Mouse (Mus musculus) regulatory T cell (primary cell): ENCODE measurements around the gene Entpd6.

ENCODE experiments used
- in situ Hi-C: fragments of 300-600 bp; cut with MboI, MseI; formaldehyde crosslinking; loops from one replicate; pipeline ENCODE4 v1.15.1; 2025; ENCODE audit warnings: high pct_unique_total_duplicates

Gene Entpd6

DNA sequence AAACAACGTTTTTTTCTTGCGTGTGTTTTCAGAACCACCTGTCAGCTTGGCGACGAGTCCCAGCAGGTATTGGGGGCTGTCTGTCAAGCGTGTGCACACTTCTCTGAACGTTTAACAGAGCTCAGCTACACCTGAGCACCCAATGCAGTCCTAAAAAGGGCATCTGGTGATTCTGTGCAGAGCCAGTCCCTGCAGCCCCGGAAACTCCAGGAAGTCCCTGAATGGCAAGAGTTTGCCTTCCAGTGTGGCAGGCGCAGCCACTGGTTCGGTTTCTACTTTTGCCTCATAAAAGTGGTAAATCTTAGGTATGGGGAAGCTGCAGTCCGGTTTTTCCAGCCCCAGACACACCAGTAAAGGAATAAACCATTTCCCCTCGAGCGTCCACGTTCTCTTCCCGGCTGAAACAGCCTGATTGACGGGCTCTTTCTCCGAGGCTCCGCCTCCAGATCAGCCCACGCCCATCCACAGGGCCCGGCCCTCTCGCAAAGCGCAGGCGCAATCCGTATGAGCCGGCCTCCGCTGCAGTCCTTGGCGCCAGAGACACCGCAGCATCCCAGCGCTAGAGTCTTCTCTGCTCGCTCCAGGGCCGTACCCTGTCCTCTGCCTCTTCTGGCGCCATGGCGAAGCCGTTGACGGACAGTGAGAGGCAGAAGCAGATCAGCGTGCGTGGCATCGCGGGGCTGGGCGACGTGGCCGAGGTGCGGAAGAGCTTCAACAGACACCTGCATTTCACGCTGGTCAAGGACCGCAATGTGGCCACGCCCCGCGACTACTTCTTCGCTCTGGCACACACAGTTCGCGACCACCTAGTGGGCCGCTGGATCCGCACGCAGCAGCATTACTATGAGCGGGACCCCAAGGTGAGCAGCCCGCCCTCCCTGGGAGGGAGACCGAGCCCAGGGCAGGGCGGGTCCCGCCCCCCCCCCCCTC is 37.7 kb downstream of the Entpd6 start, which contains the start of gene Pygb:
Pygb (plus strand) TSS at position 485 of the 930 bp plus-strand sequence.
- in situ Hi-C loops: no loop called here

DNA sequence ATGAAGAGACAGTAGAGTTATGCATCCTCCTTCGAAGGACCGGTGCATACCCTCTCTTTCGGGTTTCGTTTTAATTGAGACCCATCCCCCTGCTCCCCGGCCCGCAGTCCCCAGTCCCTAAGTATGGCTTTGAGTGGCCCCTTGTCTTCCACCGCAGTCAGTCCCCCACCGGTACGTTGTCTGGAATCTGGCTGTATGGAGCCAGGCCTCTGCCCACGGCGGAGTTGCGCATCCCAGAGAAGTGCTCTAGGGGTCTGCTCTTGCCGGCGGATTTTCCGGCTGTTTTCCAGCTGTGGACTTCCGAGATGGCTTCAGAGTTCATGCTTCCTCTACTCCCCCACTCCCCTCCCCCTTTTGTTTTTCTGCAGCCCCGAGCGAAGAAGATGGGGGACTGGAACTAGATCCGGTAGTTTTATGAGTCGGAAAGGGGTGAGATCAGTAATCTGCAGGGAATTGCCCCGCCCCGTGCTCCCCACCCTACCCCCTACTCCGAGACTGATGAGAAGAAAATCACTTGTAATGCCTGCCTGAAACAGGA is 38.5 kb downstream of the Entpd6 start:
- in situ Hi-C loops: no loop called here

DNA sequence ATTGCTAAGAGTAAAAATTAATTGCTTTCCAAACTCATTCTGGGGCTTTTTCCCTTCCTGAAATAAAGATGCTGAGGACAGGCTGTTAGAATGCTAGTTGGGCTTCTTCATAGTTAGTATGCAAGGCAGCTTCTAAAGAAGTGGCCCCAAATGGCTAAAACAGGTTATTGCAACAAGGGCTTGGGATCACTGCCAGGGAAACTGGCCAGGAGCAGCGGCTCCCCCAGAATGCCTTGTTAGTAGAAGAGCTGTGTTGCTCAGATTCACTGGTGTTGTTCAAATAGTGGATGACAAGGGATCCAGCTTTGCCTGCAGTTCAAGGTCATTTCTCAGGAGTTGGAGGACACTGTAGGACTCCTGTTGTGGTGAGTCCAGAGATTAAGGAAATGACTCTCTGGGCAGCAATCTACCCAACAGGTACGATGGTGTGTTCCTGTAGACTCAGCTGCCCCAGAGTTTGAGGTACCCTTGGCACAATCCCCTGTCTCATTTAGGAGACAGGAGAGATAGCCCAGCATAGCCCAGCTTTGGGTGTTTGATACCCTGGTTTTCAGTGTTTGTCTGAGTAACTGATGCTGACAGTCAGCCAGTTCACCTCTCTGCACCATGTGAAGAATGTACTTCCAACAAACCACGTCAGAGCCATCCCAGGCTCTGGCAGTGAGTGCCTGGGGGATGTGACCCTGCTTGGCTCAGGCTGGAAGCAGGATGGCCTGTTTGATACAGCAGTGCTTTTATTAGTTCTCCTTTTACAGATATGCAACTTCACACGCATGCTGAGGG is 40.1 kb downstream of the Entpd6 start:
- in situ Hi-C loops: no loop called here

DNA sequence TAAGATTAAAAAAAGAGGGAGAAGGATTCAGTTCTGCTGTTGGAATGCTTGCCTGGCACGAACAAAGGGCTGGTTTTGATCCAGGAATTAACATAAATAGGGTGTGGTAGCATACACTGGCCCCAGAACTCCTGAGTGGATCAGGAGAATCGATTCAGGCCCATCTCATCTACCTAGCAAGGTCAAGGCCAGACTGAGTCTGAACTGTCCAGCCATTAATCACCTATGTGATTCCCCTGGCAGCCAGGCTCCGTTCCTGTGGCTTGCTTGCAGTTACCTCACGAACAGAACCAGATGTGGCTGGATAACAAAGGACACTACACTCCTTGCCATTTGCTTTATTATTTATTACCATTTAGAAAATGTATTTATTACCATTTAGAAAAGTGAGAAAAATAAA is 44.5 kb downstream of the Entpd6 start:
- in situ Hi-C loops: loop anchor here (10.0 kb wide), 1 partner anchor 211 kb away; no protein-coding TSS in a partner anchor

DNA sequence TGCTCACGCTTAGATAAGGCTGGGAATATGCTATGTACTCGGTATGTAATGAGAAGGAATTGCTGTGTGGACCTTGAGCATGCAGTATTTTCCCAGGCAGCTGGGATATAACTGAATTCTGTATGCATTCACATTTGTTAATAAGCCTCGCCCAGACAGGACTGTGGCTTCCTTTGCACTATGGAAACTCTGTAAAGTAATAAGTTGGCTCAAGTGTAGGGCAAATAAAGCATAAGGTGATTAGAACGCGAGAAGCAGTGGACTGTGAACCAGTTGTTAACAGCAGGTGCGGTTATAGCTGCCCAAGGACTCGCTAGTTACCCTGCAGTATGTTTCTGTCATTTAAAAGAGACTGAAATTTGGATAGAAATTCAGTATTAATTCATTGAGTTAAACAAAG is 49.2 kb downstream of the Entpd6 start:
- in situ Hi-C loops: loop anchor here (10.0 kb wide), 1 partner anchor 207 kb away; no protein-coding TSS in a partner anchor

DNA sequence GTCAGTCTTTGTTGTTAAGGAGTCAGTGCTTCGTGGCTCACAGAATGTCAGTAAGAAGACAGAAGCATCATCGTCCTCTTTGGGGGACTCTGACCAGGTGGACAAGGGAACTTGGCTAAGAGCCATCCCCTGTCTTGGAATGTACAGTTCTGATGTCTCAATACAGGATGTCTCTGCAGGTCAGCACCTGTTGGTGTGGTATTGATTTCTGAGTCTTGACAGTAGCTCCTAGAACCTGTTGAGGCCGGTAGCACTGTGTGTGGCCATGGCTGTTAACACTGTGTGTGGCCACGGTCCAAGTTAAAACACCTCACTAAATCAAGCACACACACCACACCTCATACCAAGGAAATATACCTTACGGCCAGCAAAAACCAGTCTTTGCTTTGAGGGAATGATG is 51.8 kb downstream of the Entpd6 start:
- in situ Hi-C loops: no loop called here

DNA sequence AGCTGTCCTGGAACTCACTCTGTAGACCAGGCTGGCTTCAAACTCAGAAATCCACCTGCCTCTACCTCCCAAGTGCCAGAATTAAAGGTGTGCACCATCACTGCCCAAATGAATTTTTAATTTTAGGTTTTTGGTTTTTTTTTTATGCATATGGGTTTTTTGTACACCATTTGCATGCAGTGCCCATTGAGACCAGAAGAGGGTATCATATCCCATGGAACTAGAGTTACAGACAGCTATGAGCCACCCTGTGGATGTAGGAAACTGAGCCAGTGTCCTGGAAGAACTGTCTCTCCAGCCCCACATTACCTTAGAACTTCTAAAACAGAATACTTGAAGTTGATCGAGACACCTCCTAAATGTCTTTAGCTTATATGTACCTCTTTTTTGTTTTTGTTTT is 54.2 kb downstream of the Entpd6 start:
- in situ Hi-C loops: no loop called here

DNA sequence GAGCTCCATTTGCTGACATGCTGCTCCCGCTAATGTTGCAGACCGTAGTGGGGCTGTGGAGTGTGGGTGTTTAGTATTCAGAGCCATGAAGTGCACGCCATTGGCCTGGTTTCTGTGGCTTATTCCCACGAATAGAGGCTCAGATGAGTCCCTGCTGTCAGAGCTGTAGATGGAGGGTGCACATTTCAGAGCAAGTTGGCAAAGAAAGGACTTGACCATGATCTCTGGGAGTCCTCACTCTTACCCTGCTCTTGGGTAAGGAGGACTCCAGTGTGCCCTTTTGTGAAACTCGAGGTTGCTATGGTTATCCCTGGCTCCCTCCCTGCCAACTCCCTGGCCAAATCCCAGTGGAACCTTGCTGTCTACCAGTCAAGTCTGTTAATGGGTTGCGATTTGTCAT is 59.5 kb downstream of the Entpd6 start:
- in situ Hi-C loops: no loop called here

DNA sequence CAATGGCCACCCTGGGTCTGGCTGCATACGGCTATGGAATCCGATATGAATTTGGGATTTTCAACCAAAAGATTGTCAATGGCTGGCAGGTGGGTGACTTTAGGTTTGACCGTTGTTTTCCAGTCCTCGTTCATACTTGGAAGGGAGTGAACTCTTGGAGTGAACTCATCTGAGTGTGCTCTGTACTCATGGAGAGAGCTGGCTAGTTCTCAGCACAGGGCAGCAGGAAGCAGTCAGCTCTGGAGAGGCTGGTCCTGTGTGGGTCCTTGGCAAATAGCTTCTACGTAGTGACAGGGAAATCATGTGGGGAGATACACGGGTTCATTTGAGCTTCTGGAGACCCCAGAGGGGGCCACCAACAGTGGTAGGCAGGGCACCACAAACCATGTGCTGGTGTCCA is 60.0 kb downstream of the Entpd6 start:
- in situ Hi-C loops: no loop called here

DNA sequence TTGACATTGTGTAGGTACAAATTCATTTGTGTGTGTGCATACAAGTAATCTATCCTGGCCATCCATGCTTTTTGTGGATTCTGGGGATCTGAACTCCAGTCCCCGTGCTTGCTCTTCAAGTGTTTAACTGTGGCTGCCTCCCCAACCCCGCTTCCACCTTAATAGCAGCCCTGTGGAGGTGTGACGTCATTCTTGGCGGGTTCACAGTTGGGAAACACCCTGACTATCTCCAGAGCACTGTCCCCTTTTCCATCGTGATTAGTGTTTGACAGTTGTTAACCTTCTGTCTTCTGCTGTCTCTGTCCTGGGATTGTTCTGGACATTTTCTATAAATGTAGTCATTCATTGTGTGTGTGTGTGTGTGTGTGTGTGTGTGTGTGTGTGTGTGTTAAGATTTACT is 61.8 kb downstream of the Entpd6 start:
- in situ Hi-C loops: no loop called here

DNA sequence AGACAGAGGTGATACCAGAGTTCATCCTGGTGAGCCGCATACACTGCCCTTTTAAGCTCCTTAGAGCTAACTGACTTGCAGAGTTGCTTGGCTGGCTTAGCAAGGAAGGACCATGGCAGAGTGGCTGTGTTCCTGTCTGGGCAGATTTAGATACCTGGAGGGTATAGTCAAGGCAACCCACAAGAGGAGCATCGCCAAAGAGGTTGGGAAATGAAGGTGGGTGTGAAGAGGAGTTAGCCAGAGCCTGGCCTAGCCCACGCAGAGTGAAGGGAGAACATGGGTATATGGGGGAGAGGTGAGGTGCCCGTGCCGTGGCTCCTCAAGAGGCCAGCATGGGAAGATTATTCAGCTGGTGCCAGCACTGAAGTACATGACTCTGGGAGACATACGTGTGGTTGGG is 64.0 kb downstream of the Entpd6 start:
- in situ Hi-C loops: no loop called here

DNA sequence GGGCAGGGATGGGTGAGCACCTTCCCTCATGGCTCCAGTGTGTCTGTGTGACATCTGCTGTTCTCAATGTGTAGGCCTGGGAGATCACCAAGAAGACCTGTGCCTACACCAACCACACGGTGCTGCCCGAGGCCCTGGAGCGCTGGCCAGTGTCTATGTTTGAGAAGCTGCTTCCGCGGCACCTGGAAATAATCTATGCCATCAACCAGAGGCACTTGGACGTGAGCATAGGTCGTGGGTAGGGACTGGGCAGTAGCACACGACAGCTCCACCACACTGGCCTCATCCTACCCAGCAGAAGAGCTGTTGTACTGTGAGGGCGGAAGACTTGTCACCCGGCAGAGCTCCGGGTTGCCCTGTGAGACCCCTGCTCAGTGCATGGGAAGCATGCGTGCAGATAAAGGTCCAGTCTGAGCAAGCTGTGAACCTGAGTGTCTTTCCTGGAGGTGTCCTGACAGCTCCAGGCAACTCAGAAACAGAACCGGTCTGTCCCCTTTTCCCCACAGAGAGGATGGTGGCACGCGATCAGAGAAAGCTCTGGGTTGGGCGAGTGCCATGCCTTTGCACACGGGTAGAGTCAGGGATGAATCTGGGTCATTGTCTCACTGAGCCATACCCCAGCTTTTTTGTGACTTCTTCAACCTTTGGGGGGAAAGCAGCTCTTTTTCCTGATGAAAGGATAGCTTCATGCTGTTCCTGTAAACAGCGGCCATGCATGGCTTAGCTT is 68.0 kb downstream of the Entpd6 start:
- in situ Hi-C loops: no loop called here

DNA sequence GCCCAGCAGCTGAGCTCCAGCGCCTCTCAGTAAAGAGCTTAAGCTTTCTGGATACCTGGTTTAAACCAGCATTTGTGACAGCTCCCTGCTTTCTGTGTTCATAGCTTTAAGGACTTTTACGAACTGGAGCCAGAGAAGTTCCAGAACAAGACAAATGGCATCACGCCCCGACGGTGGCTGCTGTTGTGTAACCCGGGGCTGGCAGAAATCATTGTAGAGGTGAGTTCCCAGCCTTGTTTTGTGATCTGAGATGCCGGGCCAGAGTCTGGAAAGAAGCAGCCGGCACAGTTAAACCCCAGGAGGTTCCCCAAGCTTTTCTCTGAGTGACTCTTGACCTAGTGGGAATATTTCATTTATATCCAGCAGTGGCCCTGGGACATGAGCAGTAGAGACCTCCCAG is 69.9 kb downstream of the Entpd6 start:
- in situ Hi-C loops: no loop called here

DNA sequence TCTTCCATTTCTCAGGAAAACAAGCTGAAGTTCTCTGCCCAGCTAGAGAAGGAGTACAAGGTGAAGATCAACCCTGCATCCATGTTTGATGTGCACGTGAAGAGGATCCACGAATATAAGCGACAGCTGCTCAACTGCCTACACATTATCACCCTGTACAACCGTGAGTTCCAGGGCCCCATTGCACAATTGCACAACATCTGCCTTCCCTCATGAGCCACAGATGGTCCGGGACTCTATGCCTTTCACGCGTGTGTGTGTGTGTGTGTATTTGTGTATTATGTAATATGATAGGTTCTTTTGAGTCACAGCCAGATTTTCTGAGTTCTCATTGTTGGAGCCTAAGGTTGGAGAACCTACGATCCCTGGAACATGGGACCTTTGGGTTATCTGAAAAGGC is 71.9 kb downstream of the Entpd6 start:
- in situ Hi-C loops: no loop called here
